Mouse (Mus musculus): ENCODE data around the gene Ssx2ip. TPM values are rescaled to one million over a fixed set of nuclear protein-coding genes. Genes with fewer than 3 reads are reported as not detected.

Gene Ssx2ip
- polyA plus RNA-seq, 1 experiment: not detected

GRCm38 (mm10) chr3:146376337-146377130 lies 27.9 kb upstream of the Ssx2ip start:
- TF ChIP-seq POLR2A (IDR thresholded peaks at IDR 0.05; ENCODE audit: insufficient read depth, low read depth, low read length) (no peak), CTCF (IDR thresholded peaks at IDR 0.05; ENCODE audit: insufficient read depth, low read depth, low read length) (no peak)
- 89% methylated on average over 15 of the region's 15 CpGs for WGBS
- H3K27ac ChIP-seq (ENCODE audit: insufficient read depth, low read depth, low read length): no peak overlapping the region

GRCm38 (mm10) chr3:146377216-146377615 lies 27.2 kb upstream of the Ssx2ip start:
- 86% methylated on average over 5 of the region's 5 CpGs for WGBS
- TF ChIP-seq CTCF (IDR thresholded peaks at IDR 0.05; ENCODE audit: insufficient read depth, low read depth, low read length): no peak
- TF ChIP-seq POLR2A (IDR thresholded peaks at IDR 0.05; ENCODE audit: insufficient read depth, low read depth, low read length): no peak
- no peak overlapping the region for H3K4me3 ChIP-seq (ENCODE audit: insufficient read depth, low read depth, low read length)
- H3K4me1 ChIP-seq (ENCODE audit: control insufficient read depth, insufficient read depth, low read length): no peaks in the 10 kb centered on the region
- H3K27ac ChIP-seq (ENCODE audit: insufficient read depth, low read depth, low read length): no peak overlapping the region

More at GRCm38 (mm10) chr3:146376337-146377130, 27.9 kb upstream of the Ssx2ip start:
- Histone ChIP-seq H3K4me1 (ENCODE audit: control insufficient read depth, insufficient read depth, low read length) (no peaks in the 10 kb centered on the region), H3K4me3 (ENCODE audit: insufficient read depth, low read depth, low read length) (no peak overlapping the region)

- H3K4me1 ChIP-seq (ENCODE audit: control insufficient read depth, insufficient read depth, low read length): no peaks in the 10 kb centered on the region
- H3K27ac ChIP-seq (ENCODE audit: insufficient read depth, low read depth, low read length): no peak overlapping the region
- 90% methylated on average over 8 of the region's 8 CpGs for WGBS
- no peak for TF ChIP-seq POLR2A (IDR thresholded peaks at IDR 0.05; ENCODE audit: insufficient read depth, low read depth, low read length)
- TF ChIP-seq CTCF (IDR thresholded peaks at IDR 0.05; ENCODE audit: insufficient read depth, low read depth, low read length): no peak
- H3K4me3 ChIP-seq (ENCODE audit: insufficient read depth, low read depth, low read length): no peak overlapping the region
Measured at GRCm38 (mm10) chr3:146378753-146379152, 25.7 kb upstream of the Ssx2ip start.

- TF ChIP-seq CTCF (IDR thresholded peaks at IDR 0.05; ENCODE audit: insufficient read depth, low read depth, low read length) (no peak), POLR2A (IDR thresholded peaks at IDR 0.05; ENCODE audit: insufficient read depth, low read depth, low read length) (no peak)
- Histone ChIP-seq H3K27ac (ENCODE audit: insufficient read depth, low read depth, low read length) (no peak overlapping the region), H3K4me1 (ENCODE audit: control insufficient read depth, insufficient read depth, low read length) (no peaks in the 10 kb centered on the region), H3K4me3 (ENCODE audit: insufficient read depth, low read depth, low read length) (no peak overlapping the region)
- 34% methylated on average over 9 of the region's 9 CpGs for WGBS
Measured at GRCm38 (mm10) chr3:146379740-146380466, 24.5 kb upstream of the Ssx2ip start.

GRCm38 (mm10) chr3:146380874-146381273 lies 23.6 kb upstream of the Ssx2ip start:
- Histone ChIP-seq H3K4me3 (ENCODE audit: insufficient read depth, low read depth, low read length) (no peak overlapping the region), H3K27ac (ENCODE audit: insufficient read depth, low read depth, low read length) (no peak overlapping the region), H3K4me1 (ENCODE audit: control insufficient read depth, insufficient read depth, low read length) (no peaks in the 10 kb centered on the region)
- WGBS: 57% methylated on average over 2 of the region's 2 CpGs
- no peak for TF ChIP-seq CTCF (IDR thresholded peaks at IDR 0.05; ENCODE audit: insufficient read depth, low read depth, low read length)
- no peak for TF ChIP-seq POLR2A (IDR thresholded peaks at IDR 0.05; ENCODE audit: insufficient read depth, low read depth, low read length)

GRCm38 (mm10) chr3:146381471-146381870 lies 23.0 kb upstream of the Ssx2ip start:
- Histone ChIP-seq H3K27ac (ENCODE audit: insufficient read depth, low read depth, low read length) (no peak overlapping the region), H3K4me1 (ENCODE audit: control insufficient read depth, insufficient read depth, low read length) (no peaks in the 10 kb centered on the region), H3K4me3 (ENCODE audit: insufficient read depth, low read depth, low read length) (no peak overlapping the region)
- no peak for TF ChIP-seq CTCF (IDR thresholded peaks at IDR 0.05; ENCODE audit: insufficient read depth, low read depth, low read length)
- TF ChIP-seq POLR2A (IDR thresholded peaks at IDR 0.05; ENCODE audit: insufficient read depth, low read depth, low read length): no peak
- WGBS: 90% methylated on average over 9 of the region's 9 CpGs

- TF ChIP-seq CTCF (IDR thresholded peaks at IDR 0.05; ENCODE audit: insufficient read depth, low read depth, low read length) (no peak), POLR2A (IDR thresholded peaks at IDR 0.05; ENCODE audit: insufficient read depth, low read depth, low read length) (no peak)
- Histone ChIP-seq H3K4me3 (ENCODE audit: insufficient read depth, low read depth, low read length) (no peak overlapping the region), H3K4me1 (ENCODE audit: control insufficient read depth, insufficient read depth, low read length) (no peaks in the 10 kb centered on the region), H3K27ac (ENCODE audit: insufficient read depth, low read depth, low read length) (no peak overlapping the region)
- 61% methylated on average over 3 of the region's 3 CpGs for WGBS
Measured at GRCm38 (mm10) chr3:146386800-146387199, 17.6 kb upstream of the Ssx2ip start.

- 62% methylated on average over 19 of the region's 19 CpGs for WGBS
- Histone ChIP-seq H3K27ac (ENCODE audit: insufficient read depth, low read depth, low read length) (no peak overlapping the region), H3K4me1 (ENCODE audit: control insufficient read depth, insufficient read depth, low read length) (peaks cover 6% of the 10 kb centered on the region; the same call in 1 of the 2 replicates), H3K4me3 (ENCODE audit: insufficient read depth, low read depth, low read length) (no peak overlapping the region)
- TF ChIP-seq CTCF (IDR thresholded peaks at IDR 0.05; ENCODE audit: insufficient read depth, low read depth, low read length) (no peak), POLR2A (IDR thresholded peaks at IDR 0.05; ENCODE audit: insufficient read depth, low read depth, low read length) (no peak)
Measured at GRCm38 (mm10) chr3:146392656-146393321, 11.7 kb upstream of the Ssx2ip start.
